Mouse (Mus musculus) Patski (cell line): ENCODE results near the gene Sh3gl3. TPM values are rescaled to one million over a fixed set of nuclear protein-coding genes. Genes with fewer than 3 reads are reported as not detected.

Source experiments
- ATAC-seq: fragments of 100-300 bp; one replicate; pipeline ENCODE4 v1.8.0; 2021
- CTCF ChIA-PET: fragments of 350-600 bp; sonication (Branson Sonifier 250); formaldehyde crosslinking; loops from one replicate; lab custom pipeline; 2022; ENCODE audit warnings: inconsistent platforms; lab: Charles Lee
- POLR2A ChIA-PET: fragments of 350-600 bp; sonication (Branson Sonifier 250); formaldehyde crosslinking; loops from one replicate; lab custom pipeline; 2022; ENCODE audit warnings: antibody characterized with exemption, inconsistent platforms; lab: Charles Lee
- DNase-seq: peaks from one replicate; pipeline ENCODE4 v3.0.0-alpha.2; 2011; ENCODE audit warnings: low read depth, low spot score
- H3K27me3 ChIP-seq: fragments of 371-371 bp; one replicate; pipeline ENCODE4 v1.5.1; 2021
- CTCF ChIP-seq: fragments of 100-300 bp; IDR thresholded peaks from one replicate; pipeline ENCODE4 v1.5.1; 2021
- in situ Hi-C: fragments of 300-500 bp; cut with MboI; formaldehyde crosslinking; loops from 3 replicates; pipeline ENCODE4 v1.11.1; 2018; ENCODE audit warnings: low pct_unique_long_range_greater_than_20kb, mixed read lengths
- polyA plus RNA-seq: library from polyadenylated mRNA; unstranded; gene quantifications from one replicate; pipeline ENCODE4 v1.2.3, GENCODE M21; 2021

Sh3gl3 gene
- polyA plus RNA-seq, 1 experiment from 2014 or later, result 4.8 TPM

GRCm38 (mm10) chr7:82234010-82234897 lies 60.6 kb downstream of the Sh3gl3 start:
- no peak for ATAC-seq
- CTCF ChIA-PET, result no interaction called here
- H3K27me3 ChIP-seq, result no peaks in the 10 kb centered on the region
- POLR2A ChIA-PET, result no interaction called here
- TF ChIP-seq CTCF, result no peak
- in situ Hi-C loops, result no loop called here
- DNase-seq, result no peak

GRCm38 (mm10) chr7:82234898-82235290 lies 61.3 kb downstream of the Sh3gl3 start:
- DNase-seq (no peak), ATAC-seq (no peak)
- in situ Hi-C loops, result no loop called here
- no peak for TF ChIP-seq CTCF
- ChIA-PET POLR2A (no interaction called here), CTCF (no interaction called here)
- no peaks in the 10 kb centered on the region for H3K27me3 ChIP-seq

GRCm38 (mm10) chr7:82235486-82235885 lies 61.8 kb downstream of the Sh3gl3 start:
- H3K27me3 ChIP-seq, result no peaks in the 10 kb centered on the region
- no peak for TF ChIP-seq CTCF
- POLR2A ChIA-PET, result no interaction called here
- DNase-seq (no peak), ATAC-seq (no peak)
- in situ Hi-C loops, result no loop called here
- CTCF ChIA-PET, result no interaction called here

- TF ChIP-seq CTCF, result no peak
- DNase-seq (no peak), ATAC-seq (no peak)
- in situ Hi-C loops, result no loop called here
- CTCF ChIA-PET, result no interaction called here
- POLR2A ChIA-PET, result no interaction called here
- no peaks in the 10 kb centered on the region for H3K27me3 ChIP-seq
These were observed 62.7 kb downstream of the Sh3gl3 start for GRCm38 (mm10) chr7:82236152-82236898.

GRCm38 (mm10) chr7:82236899-82237162 lies 63.2 kb downstream of the Sh3gl3 start:
- POLR2A ChIA-PET, result no interaction called here
- no peak for ATAC-seq
- TF ChIP-seq CTCF, result no peak

GRCm38 (mm10) chr7:82240424-82241240 lies 67.0 kb downstream of the Sh3gl3 start:
- in situ Hi-C loops, result no loop called here
- DNase-seq (no peak), ATAC-seq (no peak)
- H3K27me3 ChIP-seq, result no peaks in the 10 kb centered on the region
- POLR2A ChIA-PET, result no interaction called here
- no peak for TF ChIP-seq CTCF
- CTCF ChIA-PET, result no interaction called here

More at GRCm38 (mm10) chr7:82236899-82237162, 63.2 kb downstream of the Sh3gl3 start:
- CTCF ChIA-PET, result interaction anchor here (1.2 kb wide), 1 partner anchor 115 kb away, joined by 4 read pairs; no protein-coding TSS in a partner anchor
- in situ Hi-C loops, result no loop called here
- H3K27me3 ChIP-seq, result no peaks in the 10 kb centered on the region
- no peak for DNase-seq

- ChIA-PET CTCF (interaction anchor here (1.4 kb wide), 1 partner anchor 30 kb away, joined by 3 read pairs; no protein-coding TSS in a partner anchor), POLR2A (no interaction called here)
- ATAC-seq, result no peak
- no peak for DNase-seq
- in situ Hi-C loops, result no loop called here
- no peak for TF ChIP-seq CTCF
- H3K27me3 ChIP-seq, result no peaks in the 10 kb centered on the region
These were observed 71.1 kb downstream of the Sh3gl3 start for GRCm38 (mm10) chr7:82244701-82245100.

- POLR2A ChIA-PET, result no interaction called here
- DNase-seq (no peak), ATAC-seq (no peak)
- in situ Hi-C loops, result no loop called here
- no peak for TF ChIP-seq CTCF
- H3K27me3 ChIP-seq, result no peaks in the 10 kb centered on the region
- CTCF ChIA-PET, result no interaction called here
These were observed 75.5 kb downstream of the Sh3gl3 start for GRCm38 (mm10) chr7:82248953-82249695.

GRCm38 (mm10) chr7:82253309-82253708 lies 79.7 kb downstream of the Sh3gl3 start:
- ChIA-PET POLR2A (no interaction called here), CTCF (no interaction called here)
- no peaks in the 10 kb centered on the region for H3K27me3 ChIP-seq
- in situ Hi-C loops, result no loop called here
- DNase-seq, result no peak
- no peak for ATAC-seq
- no peak for TF ChIP-seq CTCF

- POLR2A ChIA-PET, result interaction anchor here (0.6 kb wide), 1 partner anchor 23 kb away, joined by 3 read pairs; no protein-coding TSS in a partner anchor
- CTCF ChIA-PET, result interaction anchor here (1.2 kb wide), 1 partner anchor 18 kb away, joined by 3 read pairs; no protein-coding TSS in a partner anchor
- no peak for TF ChIP-seq CTCF
- no peaks in the 10 kb centered on the region for H3K27me3 ChIP-seq
- in situ Hi-C loops, result no loop called here
- DNase-seq, result no peak
- ATAC-seq, result no peak
These were observed 83.3 kb downstream of the Sh3gl3 start for GRCm38 (mm10) chr7:82256936-82257335.
